19 mouse cellular contexts compared by ENCODE assay signal in the genomic region with DNA sequence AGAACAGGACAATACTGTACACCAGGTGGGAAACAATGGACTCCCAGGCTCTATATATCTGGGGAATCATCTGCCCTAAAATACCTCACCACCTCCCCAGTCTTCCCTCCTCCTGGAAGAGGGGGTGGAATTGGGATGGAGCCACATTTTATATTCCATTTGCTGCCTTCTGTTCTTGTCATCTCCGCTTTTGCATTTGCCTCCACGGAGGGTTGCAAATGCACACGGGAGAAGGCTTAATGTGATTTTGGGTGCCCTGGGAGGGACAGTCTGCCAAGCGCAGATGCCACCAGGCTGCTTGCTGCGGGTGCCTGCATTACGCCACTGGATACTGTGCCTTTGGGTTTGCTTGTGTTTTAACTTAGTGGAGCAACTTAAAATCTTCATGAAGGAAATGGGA.
DNase-seq lines count a peak whose midpoint lies in the region; ATAC-seq and TF ChIP-seq lines count a peak whose summit lies in the region.
"Had no signal": no experiment of that assay in that cellular context is flagged by ENCODE, and none has a peak within 500 bp of the region (broad histone marks: within the 10 kb centered on the region; RNA-seq: fewer than 3 reads in every experiment).

No protein-coding gene starts in this region.

- DNase-seq in frontal cortex, postnatal 36 days (ENCODE audit: low spot score in 2 of 2) = peak; percentile 47 to 80
- peak; percentile 57 to 73 for DNase-seq in left cerebral cortex, adult 18-20 months (ENCODE audit: low spot score in 2 of 2)
- peak; percentile 56 to 59 for DNase-seq in right cerebral cortex, adult 2 months (ENCODE audit: low spot score in 2 of 2)
- DNase-seq in thymus, postnatal 36 days = no peak
- no peak for DNase-seq in ovary, adult 18-20 months (ENCODE audit: low spot score)
- DNase-seq in lung, postnatal 25 days (ENCODE audit: low spot score) = no peak
- DNase-seq in cerebellum, adult 2 months = no peak
- DNase-seq: adrenal gland, adult 8-10 months; cerebellum, adult 9-11 months; gastrocnemius, postnatal 36 days; kidney, postnatal 14 days; liver; midbrain, embryonic 14.5 days; spleen, adult 18-20 months; thymus, postnatal 14 days had no signal

- 33% methylated on average over 6 of the region's 6 CpGs for WGBS in cerebellum, adult 2 months

- H3K27ac ChIP-seq in cerebellum, adult 2 months (ENCODE audit: insufficient read depth, low read length) = no peak overlapping the region
- H3K27ac ChIP-seq: heart, embryonic 13.5 days; lung, embryonic 15.5 days had no signal

- no peaks in the 10 kb centered on the region for H3K4me1 ChIP-seq in cerebellum, adult 2 months (ENCODE audit: control insufficient read depth, insufficient read depth, low read length)
- H3K4me1 ChIP-seq: lung, embryonic 15.5 days had no signal

- TF ChIP-seq CTCF in cerebellum, adult 2 months (IDR thresholded peaks at IDR 0.05; ENCODE audit: borderline replicate concordance, insufficient read depth, low read depth, low read length) = no peak

- ATAC-seq in frontal cortex, adult (ENCODE audit: low TSS enrichment) = peak; percentile 91
- ATAC-seq: forebrain, embryonic 16.5 days had no signal

- H3K27me3 ChIP-seq in cerebellum, adult 2 months (ENCODE audit: control insufficient read depth, insufficient read depth, low read length) = no peaks in the 10 kb centered on the region
- H3K27me3 ChIP-seq: heart, embryonic 13.5 days; lung, embryonic 15.5 days had no signal

- no peak overlapping the region for H3K4me3 ChIP-seq in cerebellum, adult 2 months (replicated peaks; ENCODE audit: insufficient read depth, low read depth, low read length)
- H3K4me3 ChIP-seq: heart, embryonic 13.5 days; lung, embryonic 15.5 days had no signal

- TF ChIP-seq POLR2A in cerebellum, adult 2 months (IDR thresholded peaks at IDR 0.05; ENCODE audit: borderline replicate concordance, insufficient read depth, low read length) = no peak

Comparison
In these comparisons a context has a peak if more than half of its experiments do, and no peak if none do; other contexts are left out.
1. DNase-seq: peak in frontal cortex, postnatal 36 days (2 of 2), left cerebral cortex, adult 18-20 months (2 of 2) and right cerebral cortex, adult 2 months (2 of 2); none in thymus, postnatal 36 days (0 of 2), ovary, adult 18-20 months (single experiment), lung, postnatal 25 days (single experiment) and cerebellum, adult 2 months (0 of 2).